Mouse (Mus musculus) MN1 (cell line): Measurements from ENCODE around the gene Tmem106a.
"Not testable (repeated sequence)": the region's sequence is repeated elsewhere in the genome, so short reads cannot be mapped to it uniquely, and the experiment has no call there.

ENCODE experiments used
- DNase-seq: peaks from one replicate; pipeline ENCODE4 v3.0.0-alpha.2; 2016; ENCODE audit warnings: low spot score

Gene Tmem106a

DNA sequence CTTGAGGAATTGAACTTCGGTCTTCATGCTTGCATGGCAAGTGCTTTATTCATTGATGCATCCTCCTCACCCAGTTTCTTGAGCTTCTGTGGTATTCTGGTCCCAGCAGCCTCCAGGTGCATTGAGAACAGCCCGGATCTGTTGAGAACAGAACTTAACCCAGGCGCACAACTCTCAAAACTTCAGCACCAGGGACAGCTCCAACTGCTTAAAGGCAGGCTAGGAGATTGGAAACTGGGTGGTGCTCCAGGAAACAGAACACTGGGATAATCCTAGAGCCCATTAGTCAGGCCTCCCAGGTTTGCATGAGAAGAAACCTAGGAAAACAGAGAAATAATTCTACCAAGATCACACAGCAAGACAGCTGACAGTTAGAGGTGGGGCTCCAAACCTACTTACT lies 20.4 kb downstream of the Tmem106a start:
- no peak for DNase-seq

GRCm38 (mm10) chr11:101604116-101604515 lies 22.1 kb downstream of the Tmem106a start:
- no peak for DNase-seq

GRCm38 (mm10) chr11:101604531-101605453 lies 22.8 kb downstream of the Tmem106a start:
- peak; percentile 84 for DNase-seq

DNA sequence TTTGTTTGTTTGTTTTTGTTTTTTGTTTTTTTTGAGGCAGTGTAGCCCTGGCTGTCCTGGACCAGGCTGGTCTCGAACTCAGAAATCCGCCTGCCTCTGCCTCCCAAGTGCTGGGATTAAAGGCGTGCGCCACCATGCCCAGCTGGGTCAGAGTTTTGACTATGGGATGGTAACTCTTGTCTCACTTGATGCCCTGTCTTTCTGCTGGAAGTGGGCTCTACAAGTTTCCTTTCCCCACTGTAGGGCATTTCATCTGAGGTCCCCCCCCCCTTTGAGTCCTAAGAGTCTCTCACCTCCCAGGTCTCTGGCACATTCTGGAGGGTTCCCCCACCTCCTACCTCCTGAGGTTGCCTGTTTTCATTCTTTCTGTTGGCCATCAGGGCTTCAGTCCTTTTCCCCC lies 25.1 kb downstream of the Tmem106a start:
- DNase-seq, result not testable (repeated sequence)

DNA sequence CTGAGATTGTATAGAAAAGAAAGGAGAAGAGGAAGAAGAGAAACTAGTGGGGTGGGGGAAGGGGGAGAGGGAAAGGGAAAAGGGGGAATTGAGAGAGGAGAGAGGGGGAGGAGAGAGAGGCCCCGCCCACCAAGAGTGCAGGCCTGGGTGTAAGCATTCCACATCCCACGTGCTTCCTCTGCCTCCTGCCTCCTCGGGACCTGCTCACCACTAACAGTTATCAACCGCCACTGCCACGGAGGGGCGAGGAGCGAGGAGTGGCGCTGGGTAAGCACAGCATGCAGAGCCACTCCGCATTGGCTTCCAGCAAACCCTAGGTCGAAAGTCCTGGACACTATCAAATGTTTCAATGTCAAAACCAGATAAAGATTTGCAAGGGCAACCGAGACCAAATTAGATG lies 28.4 kb downstream of the Tmem106a start:
- peak; percentile 36 for DNase-seq

DNA sequence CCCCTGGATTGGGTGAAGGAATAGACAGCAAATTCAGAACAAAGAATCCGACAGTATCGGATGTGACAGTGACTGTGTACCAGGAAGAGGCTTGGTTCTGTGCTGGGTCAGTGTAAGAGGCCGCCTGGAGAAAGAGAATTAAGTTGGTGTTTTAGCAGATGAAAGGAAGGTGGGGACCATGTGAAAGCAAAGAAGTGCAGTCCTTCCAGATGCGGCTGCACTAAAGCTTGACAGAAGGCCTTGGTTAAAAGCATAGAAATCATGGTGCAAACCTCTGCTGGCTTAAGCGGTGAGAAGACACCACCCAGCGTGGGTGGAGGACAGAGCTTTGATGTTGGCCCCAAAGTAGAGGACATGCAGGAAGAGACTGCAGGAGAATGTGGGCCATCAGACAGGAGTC lies 31.6 kb downstream of the Tmem106a start:
- no peak for DNase-seq

- DNase-seq, result no peak
These were observed 32.1 kb downstream of the Tmem106a start for GRCm38 (mm10) chr11:101614116-101614515.

DNA sequence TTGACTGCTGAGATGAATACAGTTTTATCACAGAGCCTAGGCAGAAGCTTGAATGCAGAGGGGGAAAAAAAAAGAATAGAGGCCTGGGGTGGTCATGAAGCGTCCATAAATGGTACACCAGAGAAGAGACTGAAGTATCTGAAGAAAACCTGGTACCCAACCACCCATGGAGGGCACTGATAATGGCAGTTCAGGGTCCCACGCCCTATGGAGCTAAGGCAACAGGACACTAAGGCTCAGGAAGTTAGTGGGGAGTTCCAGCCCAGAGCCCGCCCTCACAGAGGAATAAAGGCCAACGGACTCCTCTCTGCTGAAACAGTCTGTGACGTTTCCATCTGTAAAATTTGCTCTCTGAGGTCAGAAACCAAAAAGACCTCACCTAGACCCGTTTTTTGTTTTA lies 33.3 kb downstream of the Tmem106a start:
- DNase-seq, result no peak

GRCm38 (mm10) chr11:101616104-101616503 lies 34.1 kb downstream of the Tmem106a start:
- DNase-seq, result no peak

DNA sequence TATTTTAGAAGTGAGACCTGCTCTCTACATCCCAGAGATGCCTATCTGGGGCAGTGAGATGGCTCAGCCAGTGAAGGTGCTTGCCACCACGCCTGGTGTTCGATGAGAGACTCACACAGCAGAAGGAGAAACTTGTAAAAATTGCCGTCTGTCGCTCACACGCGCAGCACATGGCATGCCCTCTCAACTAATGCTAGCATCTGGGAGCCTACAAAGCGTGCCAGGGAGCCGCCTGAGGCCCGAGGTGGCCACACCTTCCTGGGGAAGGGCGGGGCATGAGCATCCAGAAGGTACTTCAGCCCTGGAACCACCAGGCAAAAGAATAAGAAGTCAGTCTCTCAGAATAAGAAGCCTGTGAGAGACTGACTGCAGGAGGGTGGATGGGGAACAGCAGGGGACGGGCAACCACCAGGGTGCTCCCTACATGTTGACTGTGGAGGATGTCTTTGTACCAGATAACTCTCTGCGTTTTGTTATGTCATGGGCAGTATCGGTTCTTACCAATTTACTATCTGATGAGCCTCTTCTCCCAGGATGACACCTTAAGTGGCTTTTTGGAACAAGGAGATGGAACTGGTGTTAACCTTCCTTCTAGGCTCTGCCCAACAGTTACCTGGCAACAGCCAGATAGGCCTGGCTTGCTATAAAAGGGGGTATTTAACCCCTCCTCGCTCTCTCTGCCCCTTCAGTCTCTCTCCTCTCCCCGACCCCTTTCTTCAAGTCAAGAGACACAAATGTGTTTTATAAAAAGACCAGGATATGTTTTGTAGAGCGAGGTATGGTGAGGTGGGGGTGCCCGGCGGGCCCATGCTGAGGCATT lies 35.1 kb downstream of the Tmem106a start:
- no peak for DNase-seq

GRCm38 (mm10) chr11:101617849-101618248 lies 35.8 kb downstream of the Tmem106a start:
- no peak for DNase-seq

GRCm38 (mm10) chr11:101618596-101618995 lies 36.6 kb downstream of the Tmem106a start:
- no peak for DNase-seq

DNA sequence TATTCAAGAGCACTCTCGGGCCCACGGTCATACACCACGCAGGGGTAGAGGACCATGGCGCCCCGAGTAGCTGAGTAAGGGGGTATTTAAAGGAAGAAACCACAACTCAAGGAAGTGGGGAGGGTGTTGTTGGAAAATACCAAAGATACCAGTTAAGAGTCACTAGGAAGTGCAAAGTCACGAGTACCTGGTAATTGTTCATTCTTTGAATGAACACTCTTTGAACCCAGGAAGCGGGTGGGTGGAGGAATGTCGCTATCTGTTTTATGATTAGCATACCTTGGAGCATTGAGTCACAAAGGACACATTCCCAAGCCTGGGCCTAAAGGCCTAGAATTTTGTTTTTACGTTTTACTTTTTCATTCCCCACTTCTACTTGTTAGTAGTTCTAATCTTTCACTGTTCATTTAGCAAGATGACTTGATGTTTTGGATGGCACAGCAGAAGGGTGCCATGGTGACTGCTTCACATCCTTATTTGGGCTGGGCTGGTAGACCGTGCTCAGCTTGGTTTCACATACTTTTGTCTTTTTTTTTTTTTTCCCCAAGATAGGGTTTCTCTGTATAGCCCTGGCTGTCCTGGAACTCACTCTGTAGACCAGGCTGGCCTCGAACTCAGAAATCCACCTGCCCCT lies 38.1 kb downstream of the Tmem106a start:
- not testable (repeated sequence) for DNase-seq

DNA sequence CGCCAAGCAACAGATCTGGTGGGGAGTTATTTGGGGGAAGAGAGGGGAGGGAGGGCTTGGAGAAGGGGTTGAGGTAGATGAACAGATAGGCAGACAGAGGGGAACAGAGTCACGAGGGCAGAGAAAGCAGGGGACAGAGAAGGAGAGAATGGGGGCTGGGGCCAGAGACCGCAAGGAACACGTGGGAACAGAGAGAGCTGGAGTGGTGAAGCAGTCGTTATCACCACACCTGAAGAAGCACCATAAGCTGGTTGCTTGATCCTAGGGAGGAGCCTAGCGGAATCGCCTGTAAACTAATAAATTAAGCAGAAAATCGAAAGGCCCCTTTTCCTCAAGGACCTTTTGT lies 44.6 kb downstream of the Tmem106a start:
- no peak for DNase-seq

GRCm38 (mm10) chr11:101626995-101627856 lies 45.2 kb downstream of the Tmem106a start, which contains the start of gene Rdm1:
Gene Rdm1 (plus strand): TSS chr11:101627195.
- DNase-seq, result peak; percentile 92

DNA sequence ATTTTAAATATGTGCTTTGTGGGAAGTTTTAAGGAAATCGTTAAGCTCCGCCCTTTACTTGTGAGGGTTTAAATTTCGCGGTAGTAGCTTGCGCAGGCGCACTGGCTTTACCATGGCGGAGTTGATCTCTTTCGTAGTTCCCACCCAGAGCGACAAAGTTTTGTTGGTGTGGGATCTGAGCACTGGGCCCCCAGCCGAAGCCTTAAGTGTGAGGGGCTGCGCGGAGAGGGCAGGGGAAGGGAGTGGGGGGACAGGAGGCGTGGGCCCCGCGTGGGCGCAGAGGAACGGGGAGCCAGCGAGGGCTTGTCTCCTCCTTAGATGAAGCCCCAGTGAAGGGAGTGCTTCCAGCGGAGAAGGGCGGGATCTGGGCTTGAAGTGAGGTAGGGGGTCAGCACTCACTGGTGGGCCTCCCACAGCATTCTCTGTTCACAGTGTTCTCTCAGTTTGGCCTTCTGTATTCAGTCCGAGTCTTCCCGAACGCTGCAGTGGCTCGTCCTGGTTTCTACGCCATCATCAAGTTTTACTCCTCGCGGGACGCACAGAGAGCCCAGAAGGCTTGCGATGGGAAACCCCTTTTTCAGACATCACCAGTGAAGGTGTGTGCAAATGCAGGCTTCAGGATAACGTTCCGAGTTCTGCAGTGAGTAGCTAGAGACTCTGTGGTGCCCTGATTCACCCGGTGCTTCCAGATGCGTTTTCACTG lies 46.0 kb downstream of the Tmem106a start:
- DNase-seq, result peak; percentile 90

GRCm38 (mm10) chr11:101628733-101629417 lies 46.8 kb downstream of the Tmem106a start:
- DNase-seq, result peak; percentile 16

DNA sequence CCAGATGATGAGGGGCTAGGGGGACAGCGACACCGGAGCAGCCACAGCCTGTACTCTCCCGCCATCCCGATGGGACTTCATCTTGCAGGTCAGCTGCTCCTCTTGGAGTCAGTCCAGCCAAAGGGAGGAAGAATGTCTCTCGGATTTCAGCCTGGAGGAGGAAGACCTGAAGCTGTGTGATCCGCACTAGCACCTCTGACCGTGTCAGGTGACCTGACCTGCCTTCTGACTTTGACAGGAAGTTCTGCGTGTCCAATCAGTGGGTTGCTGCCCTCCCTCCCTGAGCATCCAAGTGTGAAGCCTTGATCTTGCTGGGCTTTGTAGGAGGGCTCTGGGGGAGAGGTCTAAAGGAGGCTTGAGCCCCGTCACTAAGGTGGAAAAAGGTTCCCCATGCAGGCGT lies 53.6 kb downstream of the Tmem106a start:
- DNase-seq, result no peak

DNA sequence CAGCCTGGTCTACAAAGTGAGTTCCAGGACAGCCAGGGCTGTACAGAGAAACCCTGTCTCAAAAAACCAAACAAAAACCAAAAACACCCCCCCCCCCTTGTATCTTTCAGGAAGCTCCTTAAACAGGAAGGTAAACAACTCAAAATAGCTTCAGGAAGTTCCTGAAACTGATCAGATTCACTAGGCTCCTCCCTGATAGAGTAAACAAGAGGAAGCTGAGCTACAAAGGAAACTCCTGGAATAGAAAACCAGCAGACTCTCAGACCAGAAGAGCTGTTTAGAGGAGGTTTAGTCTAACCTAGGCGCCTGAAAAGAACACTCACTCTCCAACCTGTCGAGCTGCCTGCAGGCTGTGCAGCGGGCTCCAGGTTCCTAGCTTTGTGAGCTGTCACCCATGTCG lies 57.7 kb downstream of the Tmem106a start:
- DNase-seq, result no peak
